Mouse (Mus musculus) layer of hippocampus, postnatal 10 days (tissue): Measurements from ENCODE around the gene Tjp1. TPM values are rescaled to one million over a fixed set of nuclear protein-coding genes. Genes with fewer than 3 reads are reported as not detected.

Experiments
- DNase-seq, 2 experiments: peaks; one replicate each; pipeline ENCODE4 v3.0.0; 2021; ENCODE audit warnings: low spot score in 2 of 2
- total RNA-seq, 2 experiments: library from RNA; stranded (reverse); gene quantifications; 2 replicates each; pipeline ENCODE4 v1.2.3; 2021

Gene Tjp1
- total RNA-seq, 2 experiments from 2014 or later = 113 to 118 TPM

DNA sequence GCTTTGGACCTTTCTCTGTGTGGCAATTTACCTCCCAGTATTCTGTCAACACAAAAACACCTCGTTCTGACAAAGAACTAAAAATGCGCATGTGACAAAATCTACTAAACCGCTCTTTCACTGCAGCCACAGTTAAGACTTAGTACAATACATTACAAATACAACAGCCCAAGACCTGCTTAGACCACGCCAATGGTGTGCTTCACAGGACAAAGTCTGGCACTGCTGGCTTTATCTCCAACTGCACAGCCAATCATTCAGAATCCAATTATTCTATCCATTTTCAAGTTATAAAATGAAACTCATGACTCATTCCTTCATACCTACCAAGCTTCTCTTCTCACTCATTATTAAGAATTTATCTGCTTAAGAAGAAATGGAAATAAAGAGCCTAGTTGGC, 162.0 kb downstream of the Tjp1 start:
- no peak for DNase-seq

DNA sequence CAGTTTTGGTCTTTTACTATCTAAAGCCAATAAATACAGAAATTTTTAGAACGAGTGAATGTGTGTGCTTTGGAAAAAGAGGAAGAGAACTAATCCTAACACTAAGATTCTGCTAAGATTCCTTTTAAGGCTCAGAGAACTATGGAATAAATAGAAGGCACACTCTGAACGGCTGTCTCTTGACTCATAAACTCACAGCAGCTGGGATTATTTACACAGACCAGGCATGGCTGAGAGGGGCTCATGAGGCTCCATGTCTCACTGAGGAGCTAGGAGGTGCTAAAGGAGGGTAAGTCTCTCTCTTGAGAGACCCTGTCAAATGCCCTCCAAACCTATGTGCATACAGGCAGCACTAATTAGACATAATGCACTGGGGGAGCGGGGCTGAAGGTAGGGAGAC, 167.3 kb downstream of the Tjp1 start:
- DNase-seq = no peak

DNA sequence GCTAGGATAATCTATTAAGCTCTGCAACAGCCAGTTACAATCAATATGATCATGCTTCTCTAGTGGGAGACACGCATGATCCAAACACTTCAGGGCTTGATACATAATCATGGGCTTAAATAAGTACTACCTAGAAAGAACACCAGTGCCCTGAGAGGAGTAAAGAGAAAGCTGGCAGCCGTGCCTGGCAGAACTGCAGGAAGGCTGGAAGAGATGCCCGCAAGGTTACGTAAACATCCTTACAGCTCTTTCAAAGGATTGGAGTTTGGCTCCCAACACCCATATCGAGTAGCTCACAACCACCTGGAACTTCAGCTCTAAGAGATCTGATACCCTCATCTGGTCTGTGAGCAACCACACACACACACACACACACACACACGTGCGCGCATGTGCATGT, 167.8 kb downstream of the Tjp1 start:
- DNase-seq = no peak

DNA sequence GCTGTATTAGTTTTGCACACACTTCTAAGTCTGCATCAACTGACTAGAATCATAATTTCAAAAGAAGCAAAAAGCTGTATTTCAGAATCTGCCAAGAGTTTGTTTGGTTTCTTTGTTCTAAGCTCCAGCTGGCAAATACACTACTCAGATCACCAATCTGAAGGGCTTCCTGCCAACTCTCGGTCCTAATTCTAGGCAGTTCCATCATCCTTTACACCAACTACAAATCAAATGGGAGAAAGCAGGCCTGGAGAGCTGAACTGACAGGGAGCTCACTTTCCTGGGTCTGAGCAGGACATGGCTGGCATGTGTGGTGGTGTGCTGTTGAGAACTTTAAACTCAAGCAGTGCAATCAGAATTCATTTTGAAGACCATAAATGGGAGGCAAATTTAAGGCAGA, 170.0 kb downstream of the Tjp1 start:
- DNase-seq = peak; percentile 49 to 64

DNA sequence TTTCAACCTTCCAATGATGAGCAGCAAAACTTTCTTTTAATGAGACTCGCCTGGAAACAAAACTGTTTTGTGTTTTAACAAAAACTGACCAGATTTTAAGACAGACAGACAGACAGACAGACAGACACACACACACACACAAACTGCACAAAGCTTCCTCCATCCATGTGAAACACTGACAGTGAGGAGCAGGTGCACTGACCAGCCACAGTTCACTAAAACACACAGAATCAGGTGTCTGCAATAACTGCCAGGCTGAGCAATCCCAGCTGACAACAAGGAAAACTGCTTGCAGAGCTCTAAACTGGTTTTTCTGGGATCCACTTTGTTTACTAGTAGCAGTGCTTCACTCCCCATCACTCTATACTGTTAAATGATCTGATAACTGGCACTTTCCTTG, 171.4 kb downstream of the Tjp1 start:
- no peak for DNase-seq

DNA sequence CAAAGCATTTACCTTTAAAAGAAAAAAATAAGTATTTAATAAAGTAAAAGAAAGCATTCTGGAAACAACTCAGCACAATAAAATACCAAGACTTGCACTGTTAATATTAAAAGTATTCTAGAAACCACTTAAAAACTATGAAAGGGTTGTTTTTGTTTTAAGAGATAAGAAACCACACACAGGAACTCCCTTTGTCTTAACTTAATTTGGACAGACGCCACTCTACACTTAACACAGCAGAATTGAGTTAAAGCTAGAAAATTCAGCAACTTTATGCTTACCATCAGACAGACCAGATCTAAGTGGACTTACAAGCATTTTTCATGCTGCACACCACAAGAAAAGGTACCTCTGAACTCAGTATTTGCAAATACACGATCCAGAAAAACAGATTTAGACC, 172.7 kb downstream of the Tjp1 start:
- no peak for DNase-seq

DNA sequence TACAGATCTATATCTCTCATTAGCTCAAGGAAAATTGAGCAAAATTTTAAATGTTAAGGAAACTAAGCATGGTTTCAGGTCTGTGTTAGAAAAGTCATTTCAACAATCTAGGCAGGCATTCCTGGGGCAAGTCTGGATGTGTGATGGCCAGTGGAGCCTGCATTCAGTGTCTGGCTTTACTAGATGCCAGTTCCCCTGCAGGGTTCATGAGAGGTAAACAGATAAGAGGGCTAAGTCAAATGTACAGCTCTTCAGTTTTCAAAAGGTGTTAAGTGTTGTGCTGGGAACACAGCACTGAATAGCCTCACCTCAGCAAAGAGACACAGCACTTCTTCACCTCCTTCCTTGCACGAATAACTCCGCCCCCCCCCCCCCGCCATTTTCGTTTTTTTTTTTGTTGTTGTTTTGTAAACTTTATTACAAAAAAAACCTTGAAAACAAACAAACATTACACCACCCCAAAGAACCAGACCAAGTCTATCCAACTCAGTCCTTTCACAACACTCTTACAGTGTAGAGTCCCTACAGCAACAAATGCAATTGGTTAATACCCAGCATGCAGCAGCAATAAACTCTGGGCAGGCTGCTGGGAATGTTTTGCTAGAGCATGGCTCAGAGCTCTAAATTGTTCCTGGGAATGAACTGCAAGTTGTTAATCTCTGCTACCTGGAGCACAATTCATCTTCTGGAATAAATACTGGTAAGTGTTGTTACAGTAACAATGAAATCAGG, 177.1 kb downstream of the Tjp1 start:
- DNase-seq = no peak

DNA sequence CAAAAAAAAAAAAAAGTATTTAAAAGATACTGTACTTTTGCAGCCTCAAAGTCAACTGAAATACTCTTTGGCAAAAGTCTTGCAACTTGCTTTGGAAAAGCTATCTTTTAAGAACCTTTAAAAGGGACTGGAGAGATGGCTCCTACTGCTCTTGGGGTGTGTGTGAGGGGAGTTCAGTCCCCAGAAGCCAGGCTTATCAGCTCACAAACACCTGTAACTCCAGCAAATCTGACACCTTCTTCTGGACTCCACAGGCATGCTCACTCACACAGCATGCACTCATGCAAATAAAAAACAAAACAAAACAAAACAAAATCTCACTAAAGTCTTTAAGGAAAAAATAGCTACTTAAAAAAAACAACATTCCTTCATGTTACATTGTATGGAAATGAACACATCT, 179.0 kb downstream of the Tjp1 start:
- DNase-seq = no peak

DNA sequence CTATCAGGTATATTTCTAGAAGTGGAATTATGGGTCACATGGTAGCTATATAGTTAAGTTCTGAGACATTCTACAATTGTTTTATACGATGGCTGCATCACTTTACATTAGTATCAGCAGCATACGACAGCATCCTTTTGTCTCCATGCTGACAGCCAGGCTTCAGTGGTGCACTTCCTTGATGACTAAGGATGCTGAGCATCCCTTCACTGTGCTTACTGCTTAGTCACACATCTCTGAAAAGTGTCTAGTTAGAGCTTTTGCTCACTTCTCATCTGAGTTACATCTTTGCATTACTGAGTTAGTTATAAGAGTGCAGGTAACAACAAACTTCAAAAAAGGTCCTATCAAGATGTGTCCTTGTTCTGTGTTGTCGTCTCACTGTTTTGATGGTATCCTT, 182.3 kb downstream of the Tjp1 start:
- no peak for DNase-seq

DNA sequence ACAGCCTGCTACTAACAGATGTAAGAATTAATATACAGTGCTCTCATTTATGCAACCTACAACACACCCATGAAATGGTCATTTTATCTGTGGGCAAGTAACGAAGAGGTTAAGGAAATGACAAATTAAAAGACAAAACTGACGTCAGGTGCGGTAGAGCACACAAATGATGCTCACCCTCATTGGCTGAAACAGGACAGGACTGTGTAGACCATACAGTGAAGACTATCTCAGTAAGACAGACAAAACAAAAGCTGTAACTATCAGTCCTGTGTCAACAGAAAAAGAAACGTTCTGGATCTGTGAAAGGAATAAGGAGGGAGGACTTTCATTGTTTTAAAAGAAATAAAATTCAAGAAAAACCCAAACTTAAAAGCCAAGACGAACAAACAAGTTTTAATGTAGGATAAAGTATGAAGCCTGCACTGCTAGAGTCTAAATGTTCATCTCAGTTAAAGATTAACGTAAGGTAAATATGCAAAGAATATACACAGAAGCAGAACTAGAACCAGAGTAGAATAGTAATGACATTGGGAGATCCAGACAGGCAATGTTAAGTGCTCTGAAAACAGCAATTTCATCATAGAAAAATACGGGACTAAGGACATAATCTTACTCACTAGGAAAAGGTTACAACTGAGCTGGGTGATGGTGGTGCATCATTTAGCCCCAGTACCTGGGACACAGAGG, 189.9 kb downstream of the Tjp1 start:
- no peak for DNase-seq

DNA sequence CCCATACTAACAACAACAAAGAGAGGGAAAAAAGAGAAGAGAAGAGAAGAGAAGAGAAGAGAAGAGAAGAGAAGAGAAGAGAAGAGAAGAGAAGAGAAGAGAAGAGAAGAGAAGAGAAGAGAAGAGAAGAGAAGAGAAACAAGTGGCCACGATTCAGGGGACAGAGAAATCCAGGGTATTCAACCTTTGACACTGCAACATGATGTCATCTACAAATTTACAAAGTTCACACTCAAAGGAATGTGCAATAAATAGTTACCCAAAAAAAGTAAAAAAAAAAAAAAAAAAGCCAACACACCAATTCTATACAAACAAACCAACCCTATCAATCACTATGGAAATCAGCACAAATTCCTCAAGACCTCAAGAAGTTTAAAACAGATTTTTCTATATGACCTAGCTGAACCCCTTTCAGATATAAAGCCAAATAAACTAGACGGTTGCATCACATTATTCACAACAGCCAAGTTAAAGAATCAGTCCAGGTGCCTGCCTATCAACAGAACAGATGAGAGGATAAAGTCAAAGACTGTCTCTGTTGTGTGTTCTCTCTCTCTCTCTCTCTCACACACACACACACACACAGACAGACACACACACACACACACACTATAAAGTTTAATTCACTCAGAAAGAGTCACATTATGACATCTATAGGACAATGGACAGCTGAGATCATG, 194.4 kb downstream of the Tjp1 start:
- DNase-seq = no peak

DNA sequence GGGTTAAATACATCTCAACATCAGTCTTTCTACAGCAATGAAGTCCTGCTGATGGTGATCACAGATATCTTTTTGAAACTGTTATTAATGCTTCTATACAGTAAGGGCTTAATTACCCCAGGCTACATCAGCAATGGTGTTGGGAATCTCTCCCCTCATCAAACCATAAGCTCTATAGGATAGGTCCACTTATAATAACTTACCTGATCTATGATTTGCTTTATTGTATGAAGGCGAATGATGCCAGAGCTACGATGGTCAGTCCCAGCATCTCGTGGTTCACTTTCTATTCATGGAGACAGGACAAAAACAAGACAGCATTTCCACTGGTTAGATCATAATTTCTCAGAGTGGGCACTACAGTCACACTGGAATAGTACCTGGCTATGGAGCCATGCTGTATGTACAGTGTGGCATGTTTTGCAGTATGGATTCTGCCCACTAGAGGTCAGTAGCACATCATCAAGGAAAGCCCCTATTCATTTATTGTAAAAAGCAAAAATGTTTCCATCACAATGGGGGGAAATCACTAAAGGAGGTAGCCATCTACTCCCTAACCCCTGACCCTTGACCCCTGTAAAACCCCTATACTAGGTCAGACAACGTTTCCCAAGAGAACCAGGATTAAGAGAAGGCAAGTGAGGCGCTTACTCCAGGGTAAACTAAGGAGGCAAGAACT, 208.4 kb downstream of the Tjp1 start:
- DNase-seq = peak; percentile 74 to 82

DNA sequence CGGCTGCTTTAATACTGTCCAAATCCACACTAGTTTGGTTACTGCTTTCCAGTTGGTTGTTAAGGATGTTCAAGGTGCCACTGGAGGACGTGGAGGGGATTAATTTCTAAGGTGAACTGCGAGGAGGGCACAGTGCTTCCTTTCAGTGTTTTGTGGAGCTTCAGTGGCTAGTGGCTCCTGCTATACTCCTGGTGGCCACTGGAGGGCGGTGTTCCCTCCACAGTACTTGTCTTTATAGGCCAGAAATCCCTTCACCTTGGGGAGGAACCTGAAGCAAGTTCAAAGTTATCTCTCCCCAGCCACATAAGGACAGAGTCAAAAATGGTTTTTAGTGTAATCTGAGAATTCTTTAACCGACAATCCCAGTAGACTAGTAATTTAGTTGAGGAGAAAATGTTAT, 210.2 kb downstream of the Tjp1 start:
- peak; percentile 70 to 80 for DNase-seq

DNA sequence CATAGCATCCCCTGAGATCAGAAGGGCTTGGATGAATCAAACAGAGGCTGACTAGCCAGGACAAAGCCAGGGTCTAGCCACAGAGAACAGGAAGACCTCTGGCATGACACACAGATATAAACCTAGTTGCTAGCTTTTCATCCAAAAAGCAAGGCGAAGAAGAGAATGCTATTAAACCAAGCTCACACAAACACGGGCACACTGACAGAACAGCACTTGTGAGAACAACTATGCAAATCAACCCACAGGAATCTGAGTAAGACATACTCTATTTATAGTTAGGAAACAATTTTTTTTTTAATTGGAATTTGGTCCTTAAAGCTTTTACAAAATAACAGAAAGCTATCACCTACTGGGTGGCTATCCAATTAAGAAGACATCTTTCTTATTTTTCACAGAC, 212.4 kb downstream of the Tjp1 start:
- no peak for DNase-seq

DNA sequence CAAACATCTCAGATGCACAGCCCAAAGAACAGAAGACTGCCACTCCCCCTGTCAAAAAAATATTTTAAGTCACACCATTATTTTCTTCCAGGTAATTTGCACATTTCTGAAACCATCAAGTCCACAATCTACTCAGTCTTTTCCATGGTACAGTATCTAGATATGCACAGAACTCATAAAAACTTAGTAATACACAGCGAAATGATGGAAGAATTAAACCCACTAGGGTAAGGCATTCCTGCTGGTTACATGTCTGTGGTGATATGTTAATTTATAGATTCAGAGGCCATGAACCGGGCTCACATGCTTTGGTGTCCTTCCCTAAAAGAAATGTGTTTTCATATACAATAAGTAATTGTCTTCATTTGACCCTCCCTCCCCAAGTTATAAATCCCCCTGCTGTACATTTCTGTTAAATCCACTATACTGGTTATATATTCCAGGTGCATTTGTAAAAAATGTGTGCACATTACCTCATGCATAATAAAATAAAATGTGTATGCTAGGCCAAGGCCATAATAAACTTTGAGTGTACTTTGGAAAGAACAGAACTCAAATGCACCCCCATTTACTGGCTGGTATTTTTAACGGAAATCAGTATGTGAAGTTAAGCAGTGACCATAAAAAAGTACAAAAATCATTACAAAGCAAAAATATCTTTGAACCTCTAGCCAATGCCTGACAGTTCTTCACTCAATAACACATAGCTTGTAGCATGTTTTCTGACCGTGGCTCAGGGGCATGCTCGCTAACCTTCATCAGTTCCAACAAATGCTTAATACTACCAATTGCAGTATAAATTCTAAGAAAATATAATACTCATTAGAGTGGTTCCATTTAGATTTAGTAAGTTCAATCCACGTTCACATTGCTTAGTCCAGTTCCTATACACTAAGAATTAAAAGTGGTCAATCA, 230.6 kb downstream of the Tjp1 start:
- no peak for DNase-seq

DNA sequence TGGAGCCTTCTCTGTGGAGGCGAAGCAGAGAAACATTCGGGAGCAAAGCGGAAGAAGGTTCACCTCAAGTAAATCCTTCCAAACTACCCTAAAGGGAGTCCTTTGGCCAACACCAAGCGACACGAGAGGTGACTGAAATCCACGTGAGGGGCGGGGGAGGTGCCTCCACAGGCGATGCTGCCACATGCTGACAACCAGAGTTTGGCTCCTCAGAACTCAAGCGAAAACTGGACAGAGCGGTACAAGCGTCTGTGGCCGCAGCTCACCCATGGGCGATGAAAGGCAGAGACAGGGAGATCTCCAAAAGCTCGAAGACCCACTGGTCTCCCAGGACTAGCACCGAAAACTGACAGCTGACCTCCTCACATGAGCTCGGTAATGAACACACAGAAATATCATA, 244.7 kb downstream of the Tjp1 start:
- peak in 1 of 2 experiments; percentile 6 for DNase-seq

DNA sequence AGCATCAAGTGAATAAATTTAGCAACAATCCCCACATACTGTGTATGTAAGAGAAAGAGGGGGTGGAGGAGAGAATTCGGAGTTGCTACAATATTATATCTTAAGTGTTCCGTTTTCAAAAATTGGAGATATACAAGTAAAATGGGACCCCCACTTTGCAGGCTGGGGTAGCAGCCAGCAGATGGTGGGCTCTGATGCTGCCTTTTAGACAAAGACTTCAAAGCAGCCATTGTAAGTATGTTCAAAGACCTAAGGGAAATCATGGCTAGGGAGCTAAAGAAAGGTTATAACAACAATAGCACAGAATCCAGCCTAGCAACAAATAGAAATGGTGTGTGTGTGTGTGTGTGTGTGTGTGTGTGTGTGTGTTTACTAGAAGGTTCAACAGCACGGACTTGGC, 245.6 kb downstream of the Tjp1 start:
- no peak for DNase-seq

DNA sequence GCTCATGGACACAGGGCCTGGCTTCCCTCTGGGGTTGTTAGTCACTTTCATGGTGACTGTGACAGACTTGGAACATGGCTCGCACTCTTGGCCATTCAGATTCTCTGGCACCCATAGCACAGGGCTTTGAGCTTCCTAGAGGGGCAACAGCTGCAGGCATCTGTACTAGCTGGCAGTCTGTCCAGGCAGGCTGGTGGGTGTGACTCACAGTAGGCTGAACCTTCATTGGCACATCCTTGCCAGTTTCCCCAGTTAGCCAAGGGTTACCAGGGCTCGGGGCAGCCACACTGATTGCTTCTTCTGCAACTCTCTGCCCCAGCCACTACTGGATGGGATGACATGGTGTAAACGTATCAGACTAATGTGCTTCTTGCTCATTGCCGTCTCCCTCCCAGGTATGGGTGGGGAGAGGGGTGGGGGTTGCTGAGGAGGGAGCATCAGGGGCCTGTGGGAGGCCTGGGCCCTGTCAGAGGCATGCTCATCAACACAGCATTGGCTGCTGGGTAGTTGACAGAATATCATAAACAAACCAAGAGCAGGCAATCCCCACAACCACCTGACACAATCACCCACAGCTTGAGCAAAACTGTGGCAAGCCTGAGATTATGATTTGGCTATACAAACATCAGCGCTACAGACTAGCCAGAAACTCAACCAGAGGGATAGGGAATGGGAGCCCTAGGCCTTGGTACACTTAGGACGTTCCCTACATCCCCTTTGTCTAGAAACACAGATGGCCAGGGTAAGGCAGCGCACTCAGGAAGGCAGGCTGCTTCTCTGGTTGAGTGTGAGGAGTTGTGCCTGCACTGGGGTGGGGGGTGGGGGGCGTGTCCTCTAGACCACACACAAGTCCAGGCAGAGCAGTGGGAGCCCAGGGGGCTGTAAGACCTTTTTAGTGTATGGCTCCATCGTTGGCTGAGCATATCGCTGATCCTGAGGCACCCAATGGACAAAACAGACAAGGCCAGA, 246.4 kb downstream of the Tjp1 start:
- no peak for DNase-seq

DNA sequence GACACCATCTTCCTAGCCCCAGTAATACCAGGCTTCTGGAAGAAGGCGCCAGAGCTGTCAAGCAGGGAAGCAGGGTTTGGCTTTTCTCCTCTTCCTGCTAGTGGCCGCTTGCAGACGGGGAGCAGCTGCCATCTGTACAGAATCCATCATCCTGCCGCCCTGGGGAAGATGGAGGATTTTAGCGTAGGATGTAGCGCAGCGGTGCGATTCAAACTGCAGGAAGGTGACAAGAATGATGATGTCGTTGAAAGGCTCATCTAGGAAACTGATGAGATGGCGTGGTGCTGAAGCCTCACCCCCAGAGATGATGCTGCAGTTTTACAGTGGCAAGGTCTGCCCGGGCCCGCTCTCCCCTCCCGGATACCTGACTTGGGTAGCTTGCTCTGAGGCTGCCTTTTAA, 248.3 kb downstream of the Tjp1 start:
- no peak for DNase-seq

DNA sequence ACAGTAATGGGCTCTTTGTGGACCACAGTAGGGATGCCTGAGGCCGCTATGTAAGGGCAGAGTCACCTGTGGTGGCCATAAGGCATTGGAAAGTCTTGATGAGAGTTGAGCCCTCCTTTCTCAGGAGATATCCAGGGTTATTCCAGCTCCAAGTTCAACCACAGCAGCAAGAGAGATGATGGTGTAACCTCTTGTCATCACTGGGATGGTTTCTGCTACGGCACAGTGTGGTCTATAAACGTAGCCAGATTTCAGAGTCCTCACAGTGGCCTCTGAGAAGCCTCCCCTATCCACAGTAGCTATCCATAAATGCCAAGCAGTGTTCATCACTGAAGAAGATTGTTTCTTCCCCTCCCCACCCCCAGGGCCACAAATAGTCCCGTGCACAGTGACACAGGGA, 251.8 kb downstream of the Tjp1 start:
- DNase-seq = no peak
